Mouse (Mus musculus) hindbrain, embryonic 10.5 days (tissue): ENCODE measurements at regions not wholly inside any gene's neighbourhood (a gene's known extent, or its start where the extent isn't known, plus 50 kb on each side); places are given as distances from the start of the nearest gene placed in this dataset.

Experiments
- DNase-seq: peaks from one replicate; pipeline ENCODE4 v3.0.0-alpha.2; 2017; ENCODE audit warnings: low spot score
- H3K27ac ChIP-seq: fragments of 300-500 bp; sonication (generic); 2 replicates; pipeline ENCODE4 v1.5.1; 2016; ENCODE audit warnings: mild to moderate bottlenecking, moderate library complexity
- H3K27me3 ChIP-seq: fragments of 300-500 bp; sonication (generic); 2 replicates; pipeline ENCODE4 v1.6.1; 2016; ENCODE audit warnings: mild to moderate bottlenecking; ENCODE audit not compliant: poor library complexity, insufficient read depth, severe bottlenecking
- H3K36me3 ChIP-seq: fragments of 300-500 bp; sonication (generic); 2 replicates; pipeline ENCODE4 v1.6.1; 2016; ENCODE audit warnings: mild to moderate bottlenecking, moderate library complexity
- H3K4me1 ChIP-seq: fragments of 300-500 bp; sonication (generic); replicated peaks from 2 replicates; pipeline ENCODE4 v1.6.1; 2016; ENCODE audit warnings: mild to moderate bottlenecking
- H3K4me3 ChIP-seq: fragments of 300-500 bp; sonication (generic); 2 replicates; pipeline ENCODE4 v1.5.1; 2016; ENCODE audit warnings: mild to moderate bottlenecking, moderate library complexity
- H3K9me3 ChIP-seq: fragments of 300-500 bp; sonication (generic); 2 replicates; pipeline ENCODE4 v1.6.1; 2016; ENCODE audit warnings: mild to moderate bottlenecking, moderate library complexity
- WGBS: fragments of 180-500 bp; shearing (Covaris S2); methylation state at CpG from one replicate; pipeline ENCODE4 v1.1.7; 2016; 5-methylcytosine and 5-hydroxymethylcytosine counted together

- H3K27ac ChIP-seq = no peak overlapping the region
- no peak overlapping the region for H3K4me3 ChIP-seq
- 90% methylated on average over 11 of the region's 11 CpGs for WGBS
- DNase-seq = no peak
- no peaks in the 10 kb centered on the region for H3K9me3 ChIP-seq
- no peaks in the 10 kb centered on the region for H3K27me3 ChIP-seq
- no peaks in the 10 kb centered on the region for H3K36me3 ChIP-seq
- H3K4me1 ChIP-seq = peaks cover 17% of the 10 kb centered on the region; the same call in 1 of the 2 replicates
Observed at GRCm38 (mm10) chr13:35171562-35172254, 144.8 kb upstream of the Eci2 start.

- peaks cover 17% of the 10 kb centered on the region; the same call in 1 of the 2 replicates for H3K4me1 ChIP-seq
- H3K9me3 ChIP-seq = no peaks in the 10 kb centered on the region
- H3K36me3 ChIP-seq = no peaks in the 10 kb centered on the region
- no peaks in the 10 kb centered on the region for H3K27me3 ChIP-seq
- H3K4me3 ChIP-seq = no peak overlapping the region
- no peak for DNase-seq
- H3K27ac ChIP-seq = no peak overlapping the region
- WGBS = 38% methylated on average over 2 of the region's 2 CpGs
Observed at GRCm38 (mm10) chr13:35173522-35173921, 146.6 kb upstream of the Eci2 start.

- H3K4me3 ChIP-seq = no peak overlapping the region
- H3K27me3 ChIP-seq = no peaks in the 10 kb centered on the region
- H3K27ac ChIP-seq = no peak overlapping the region
- H3K9me3 ChIP-seq = no peaks in the 10 kb centered on the region
- H3K36me3 ChIP-seq = no peaks in the 10 kb centered on the region
- WGBS = 83% methylated on average over 1 of the region's 1 CpGs
- peaks cover 17% of the 10 kb centered on the region; the same call in 1 of the 2 replicates for H3K4me1 ChIP-seq
- DNase-seq = no peak
Observed at GRCm38 (mm10) chr13:35175587-35175986, 148.7 kb upstream of the Eci2 start.

- 67% methylated on average over 2 of the region's 2 CpGs for WGBS
- Histone ChIP-seq H3K36me3 (no peaks in the 10 kb centered on the region), H3K27me3 (no peaks in the 10 kb centered on the region), H3K4me3 (no peak overlapping the region), H3K27ac (no peak overlapping the region), H3K9me3 (no peaks in the 10 kb centered on the region), H3K4me1 (peaks cover 8% of the 10 kb centered on the region; the same call in 1 of the 2 replicates)
- DNase-seq = no peak
Observed at GRCm38 (mm10) chr13:35177305-35177704, 150.4 kb upstream of the Eci2 start.

- peaks cover 11% of the 10 kb centered on the region for H3K4me1 ChIP-seq
- peak; percentile 47 for DNase-seq
- H3K27me3 ChIP-seq = no peaks in the 10 kb centered on the region
- no peak overlapping the region for H3K4me3 ChIP-seq
- 53% methylated on average over 16 of the region's 16 CpGs for WGBS
- H3K36me3 ChIP-seq = no peaks in the 10 kb centered on the region
- H3K27ac ChIP-seq = peak overlapping the region; percentile 72
- H3K9me3 ChIP-seq = no peaks in the 10 kb centered on the region
Observed at GRCm38 (mm10) chr13:35189028-35189711, 162.3 kb upstream of the Eci2 start.

- H3K27ac ChIP-seq = no peak overlapping the region
Observed at GRCm38 (mm10) chr13:35202069-35202468, 175.2 kb upstream of the Eci2 start.

GRCm38 (mm10) chr13:35208319-35208718, 181.4 kb upstream of the Eci2 start:
- no peak for DNase-seq
- H3K9me3 ChIP-seq = no peaks in the 10 kb centered on the region
- H3K36me3 ChIP-seq = no peaks in the 10 kb centered on the region
- no peaks in the 10 kb centered on the region for H3K27me3 ChIP-seq
- no peaks in the 10 kb centered on the region for H3K4me1 ChIP-seq
- no peak overlapping the region for H3K27ac ChIP-seq
- no peak overlapping the region for H3K4me3 ChIP-seq
- WGBS = 84% methylated on average over 3 of the region's 3 CpGs

More at GRCm38 (mm10) chr13:35202069-35202468, 175.2 kb upstream of the Eci2 start:
- WGBS = 94% methylated on average over 1 of the region's 1 CpGs
- Histone ChIP-seq H3K4me1 (no peaks in the 10 kb centered on the region), H3K9me3 (no peaks in the 10 kb centered on the region), H3K4me3 (no peak overlapping the region), H3K36me3 (no peaks in the 10 kb centered on the region), H3K27me3 (no peaks in the 10 kb centered on the region)
- no peak for DNase-seq

- Histone ChIP-seq H3K27ac (no peak overlapping the region), H3K4me3 (no peak overlapping the region), H3K9me3 (no peaks in the 10 kb centered on the region), H3K36me3 (no peaks in the 10 kb centered on the region), H3K4me1 (no peaks in the 10 kb centered on the region), H3K27me3 (no peaks in the 10 kb centered on the region)
- DNase-seq = no peak
- 74% methylated on average over 4 of the region's 4 CpGs for WGBS
Observed at GRCm38 (mm10) chr13:35209551-35209950, 182.7 kb upstream of the Eci2 start.

- Histone ChIP-seq H3K4me1 (no peaks in the 10 kb centered on the region), H3K27ac (no peak overlapping the region), H3K9me3 (no peaks in the 10 kb centered on the region), H3K4me3 (no peak overlapping the region), H3K27me3 (no peaks in the 10 kb centered on the region), H3K36me3 (no peaks in the 10 kb centered on the region)
- DNase-seq = no peak
- 94% methylated on average over 9 of the region's 9 CpGs for WGBS
Observed at GRCm38 (mm10) chr13:35211834-35212233, 184.9 kb upstream of the Eci2 start.

- Histone ChIP-seq H3K4me1 (no peaks in the 10 kb centered on the region), H3K36me3 (no peaks in the 10 kb centered on the region), H3K27me3 (no peaks in the 10 kb centered on the region), H3K4me3 (no peak overlapping the region), H3K9me3 (no peaks in the 10 kb centered on the region), H3K27ac (no peak overlapping the region)
- WGBS = 94% methylated on average over 4 of the region's 4 CpGs
- no peak for DNase-seq
Observed at GRCm38 (mm10) chr13:35212276-35212675, 185.4 kb upstream of the Eci2 start.

- Histone ChIP-seq H3K36me3 (no peaks in the 10 kb centered on the region), H3K9me3 (no peaks in the 10 kb centered on the region), H3K27me3 (no peaks in the 10 kb centered on the region), H3K4me3 (no peak overlapping the region), H3K4me1 (no peaks in the 10 kb centered on the region), H3K27ac (no peak overlapping the region)
- DNase-seq = no peak
- WGBS = 86% methylated on average over 4 of the region's 4 CpGs
Observed at GRCm38 (mm10) chr13:35214219-35214618, 187.3 kb upstream of the Eci2 start.

- 87% methylated on average over 7 of the region's 7 CpGs for WGBS
- Histone ChIP-seq H3K4me3 (no peak overlapping the region), H3K27me3 (no peaks in the 10 kb centered on the region), H3K36me3 (no peaks in the 10 kb centered on the region), H3K27ac (no peak overlapping the region), H3K9me3 (no peaks in the 10 kb centered on the region), H3K4me1 (no peaks in the 10 kb centered on the region)
- no peak for DNase-seq
Observed at GRCm38 (mm10) chr13:35226142-35226829, 199.4 kb upstream of the Eci2 start.

GRCm38 (mm10) chr13:35226944-35227343, 200.0 kb upstream of the Eci2 start:
- no peak overlapping the region for H3K4me3 ChIP-seq
- 89% methylated on average over 1 of the region's 1 CpGs for WGBS

More at GRCm38 (mm10) chr13:35226944-35227343, 200.0 kb upstream of the Eci2 start:
- no peaks in the 10 kb centered on the region for H3K27me3 ChIP-seq
- H3K27ac ChIP-seq = no peak overlapping the region
- DNase-seq = no peak
- no peaks in the 10 kb centered on the region for H3K36me3 ChIP-seq
- no peaks in the 10 kb centered on the region for H3K4me1 ChIP-seq
- H3K9me3 ChIP-seq = no peaks in the 10 kb centered on the region
